Mouse (Mus musculus) hindbrain, embryonic 16.5 days (tissue): ENCODE results near the gene Cenpi. TPM values are rescaled to one million over a fixed set of nuclear protein-coding genes. Genes with fewer than 3 reads are reported as not detected.

ENCODE experiments used
- ATAC-seq: fragments of 200-750 bp; cut with Nextera tagmentation; 2 replicates; pipeline ENCODE4 v1.8.0; 2017; ENCODE audit warnings: moderate TSS enrichment, moderate library complexity
- H3K27ac ChIP-seq: fragments of 300-500 bp; sonication (generic); 2 replicates; pipeline ENCODE4 v1.5.1; 2014; ENCODE audit warnings: low read depth, mild to moderate bottlenecking, control low read depth, low read length, moderate library complexity
- H3K27me3 ChIP-seq: fragments of 300-500 bp; sonication (generic); replicated peaks from 2 replicates; pipeline ENCODE4 v1.6.1; 2014; ENCODE audit warnings: low read length; ENCODE audit not compliant: control insufficient read depth, insufficient read depth
- H3K36me3 ChIP-seq: fragments of 300-500 bp; sonication (generic); 2 replicates; pipeline ENCODE4 v1.6.1; 2014; ENCODE audit warnings: mild to moderate bottlenecking, low read length, moderate library complexity, mixed read lengths; ENCODE audit not compliant: control insufficient read depth, insufficient read depth
- H3K4me1 ChIP-seq: fragments of 300-500 bp; sonication (generic); 2 replicates; pipeline ENCODE4 v1.6.1; 2014; ENCODE audit warnings: low read depth, low read length; ENCODE audit not compliant: control insufficient read depth, insufficient read depth
- H3K4me2 ChIP-seq: fragments of 300-500 bp; sonication (generic); 2 replicates; pipeline ENCODE4 v1.6.1; 2014; ENCODE audit warnings: mild to moderate bottlenecking, low read length, control low read depth, moderate library complexity
- H3K4me3 ChIP-seq: fragments of 300-500 bp; sonication (generic); 2 replicates; pipeline ENCODE4 v1.5.1; 2014; ENCODE audit warnings: mild to moderate bottlenecking, low read length, control low read depth, moderate library complexity
- H3K9ac ChIP-seq: fragments of 300-500 bp; sonication (generic); 2 replicates; pipeline ENCODE4 v1.6.1; 2014; ENCODE audit warnings: low read depth, mild to moderate bottlenecking, control low read depth, low read length, moderate library complexity
- H3K9me3 ChIP-seq: fragments of 300-500 bp; sonication (generic); 2 replicates; pipeline ENCODE4 v1.6.1; 2014; ENCODE audit warnings: mild to moderate bottlenecking, low read length, moderate library complexity; ENCODE audit not compliant: control insufficient read depth
- WGBS: fragments of 180-500 bp; shearing (Covaris S2); extraction: QIAGEN DNeasy Blood & Tissue Kit; methylation state at CpG from one replicate; pipeline ENCODE4 v1.1.7; 2014; 5-methylcytosine and 5-hydroxymethylcytosine counted together
- polyA plus RNA-seq: library from polyadenylated mRNA; unstranded; fragments of >200 nt; fragmentation: Nextera tagmentation; extraction: Ambion mirVana; gene quantifications from 2 replicates; pipeline ENCODE4 v1.2.1, GENCODE M21; 2015

The Cenpi gene
- polyA plus RNA-seq, 1 experiment from 2014 or later, result 7.7 TPM

GRCm38 (mm10) chrX:134398972-134399371, 91.1 kb downstream of the Cenpi start:
- Histone ChIP-seq H3K9me3 (no peaks in the 10 kb centered on the region), H3K4me3 (no peak overlapping the region), H3K4me1 (no peaks in the 10 kb centered on the region), H3K27ac (no peak overlapping the region), H3K9ac (no peak overlapping the region), H3K27me3 (no peaks in the 10 kb centered on the region), H3K4me2 (no peak overlapping the region), H3K36me3 (no peaks in the 10 kb centered on the region)
- ATAC-seq, result no peak
- 60% methylated on average over 2 of the region's 2 CpGs for WGBS

GRCm38 (mm10) chrX:134403863-134404583, 96.1 kb downstream of the Cenpi start, which contains the start of gene Drp2:
Drp2 (plus strand) TSS chrX:134404551.
- Histone ChIP-seq H3K27me3 (no peaks in the 10 kb centered on the region), H3K9ac (peak within 1 kb of the TSS; percentile 61), H3K4me3 (peak within 1 kb of the TSS; percentile 45), H3K9me3 (no peaks in the 10 kb centered on the region), H3K4me1 (no peaks in the 10 kb centered on the region), H3K4me2 (peak within 1 kb of the TSS; percentile 60), H3K27ac (peak within 1 kb of the TSS; percentile 77), H3K36me3 (no peaks in the 10 kb centered on the region)
- 21% methylated on average over 15 of the region's 15 CpGs for WGBS
- peak; percentile 86 for ATAC-seq

GRCm38 (mm10) chrX:134404584-134404955, 96.7 kb downstream of the Cenpi start:
- Histone ChIP-seq H3K36me3 (no peaks in the 10 kb centered on the region), H3K9me3 (no peaks in the 10 kb centered on the region), H3K4me2 (peak overlapping the region; percentile 60), H3K9ac (peak overlapping the region; percentile 61), H3K27ac (peak overlapping the region; percentile 77), H3K27me3 (no peaks in the 10 kb centered on the region), H3K4me3 (peak overlapping the region; percentile 45), H3K4me1 (no peaks in the 10 kb centered on the region)
- peak; percentile 81 for ATAC-seq
- WGBS, result 29% methylated on average over 13 of the region's 14 CpGs

GRCm38 (mm10) chrX:134409354-134409900, 101.5 kb downstream of the Cenpi start:
- peak; percentile 53 for ATAC-seq
- H3K4me3 ChIP-seq, result no peak overlapping the region
- no peak overlapping the region for H3K27ac ChIP-seq
- H3K36me3 ChIP-seq, result no peaks in the 10 kb centered on the region
- H3K9ac ChIP-seq, result no peak overlapping the region
- no peaks in the 10 kb centered on the region for H3K9me3 ChIP-seq
- H3K27me3 ChIP-seq, result no peaks in the 10 kb centered on the region
- WGBS, result 42% methylated on average over 6 of the region's 6 CpGs
- no peaks in the 10 kb centered on the region for H3K4me1 ChIP-seq
- H3K4me2 ChIP-seq, result no peak overlapping the region

GRCm38 (mm10) chrX:134412096-134412495, 104.2 kb downstream of the Cenpi start:
- Histone ChIP-seq H3K36me3 (no peaks in the 10 kb centered on the region), H3K9ac (no peak overlapping the region), H3K27ac (no peak overlapping the region), H3K9me3 (no peaks in the 10 kb centered on the region), H3K4me1 (no peaks in the 10 kb centered on the region), H3K4me3 (no peak overlapping the region), H3K4me2 (no peak overlapping the region), H3K27me3 (no peaks in the 10 kb centered on the region)
- ATAC-seq, result no peak
- 86% methylated on average over 1 of the region's 1 CpGs for WGBS

Other genes with a start within 250 kb of the Cenpi start
- gene Cstf2, start 248.9 kb upstream of the Cenpi start, polyA plus RNA-seq, result 65.9 and 68.2 TPM in 2 replicates
- gene Xkrx, start 146.0 kb upstream of the Cenpi start, polyA plus RNA-seq, result 0.95 and 1.1 TPM in 2 replicates
- gene Arl13a, start 120.6 kb upstream of the Cenpi start, polyA plus RNA-seq, result not detected in 2 replicates
- gene Nox1, start 86.1 kb upstream of the Cenpi start, polyA plus RNA-seq, result 0.15 and 0.36 TPM in 2 replicates
- gene Trmt2b, start 31.1 kb upstream of the Cenpi start, polyA plus RNA-seq, result 7.5 and 8.2 TPM in 2 replicates
- 117 and 126 TPM in 2 replicates for gene Tmem35a, start 12.9 kb upstream of the Cenpi start, polyA plus RNA-seq
- gene Drp2, start 96.5 kb downstream of the Cenpi start, polyA plus RNA-seq, result 15.4 and 19.5 TPM in 2 replicates
- gene Taf7l, start 168.4 kb downstream of the Cenpi start, polyA plus RNA-seq, result 0.08 and 0.21 TPM in 2 replicates
- 48.0 and 53.0 TPM in 2 replicates for gene Timm8a1, start 233.8 kb downstream of the Cenpi start, polyA plus RNA-seq